Mouse (Mus musculus) cortical plate, adult 2 months (tissue): ENCODE measurements around the gene Olfr665. TPM values are rescaled to one million over a fixed set of nuclear protein-coding genes. Genes with fewer than 3 reads are reported as not detected.

ENCODE experiments used
- H3K27ac ChIP-seq: fragments of 200-500 bp; 2 replicates; pipeline ENCODE4 v1.5.1; 2012; ENCODE audit warnings: low read length, control low read depth, inconsistent platforms; ENCODE audit not compliant: insufficient read depth
- H3K4me1 ChIP-seq: fragments of 200-500 bp; 2 replicates; pipeline ENCODE4 v1.6.1; 2011; ENCODE audit warnings: low read length; ENCODE audit not compliant: control insufficient read depth, insufficient read depth
- H3K4me3 ChIP-seq: fragments of 200-500 bp; 2 replicates; pipeline ENCODE4 v1.5.1; 2011; ENCODE audit warnings: mild to moderate bottlenecking, low read length, control low read depth; ENCODE audit not compliant: insufficient read depth
- CTCF ChIP-seq: fragments of 200-500 bp; IDR thresholded peaks from 2 replicates; pipeline ENCODE4 v1.5.1; 2011; ENCODE audit warnings: mild to moderate bottlenecking, control low read depth, low read length; ENCODE audit not compliant: insufficient read depth; ENCODE audit errors: extremely low read depth
- POLR2A ChIP-seq: fragments of 200-500 bp; IDR thresholded peaks from 2 replicates; pipeline ENCODE4 v1.6.1; 2011; ENCODE audit warnings: mild to moderate bottlenecking, low read length, control low read depth; ENCODE audit not compliant: insufficient read depth; ENCODE audit errors: extremely low read depth
- polyA plus RNA-seq: library from polyadenylated mRNA; depleted of rRNA; stranded (reverse); fragments of >200 nt; gene quantifications from 2 replicates; pipeline ENCODE4 v1.2.3, GENCODE M21; 2012; rRNA removed

The Olfr665 gene
- polyA plus RNA-seq, 1 experiment: not detected

DNA sequence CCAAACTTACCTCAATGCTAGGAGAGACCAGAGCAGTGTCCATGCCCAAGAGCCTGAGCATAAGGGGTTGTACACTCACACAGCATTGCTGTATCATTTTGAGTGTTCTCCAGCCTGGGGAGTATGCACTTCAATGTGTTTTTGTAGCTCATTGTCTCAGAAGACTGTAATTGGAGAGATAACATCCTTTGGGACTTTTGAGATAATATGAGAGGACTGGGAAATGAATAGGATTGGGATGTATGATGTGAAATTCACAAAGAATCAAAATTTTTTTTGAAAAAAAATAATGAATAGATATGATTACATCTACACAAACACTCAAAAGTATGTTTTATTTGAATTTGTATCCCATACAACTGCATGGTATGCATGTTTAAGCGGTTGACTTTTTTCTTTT is 50.1 kb downstream of the Olfr665 start, which contains the start of gene Olfr668:
Gene Olfr668, minus strand, starts transcription at position 101 of the 400 bp plus-strand sequence.
- Histone ChIP-seq H3K27ac (no peak within 1 kb of the TSS), H3K4me3 (no peak within 1 kb of the TSS), H3K4me1 (no peaks in the 10 kb centered on the region)
- TF ChIP-seq POLR2A: no peak
- no peak for TF ChIP-seq CTCF

Other genes with a start within 250 kb of the Olfr665 start
- 0.04 TPM in 2 replicates for gene Olfr658, start 230.7 kb upstream of the Olfr665 start, polyA plus RNA-seq
- not detected in 2 replicates for gene Olfr659, start 211.3 kb upstream of the Olfr665 start, polyA plus RNA-seq
- gene Olfr661, start 191.5 kb upstream of the Olfr665 start, polyA plus RNA-seq: not detected in 2 replicates
- not detected in 2 replicates for gene Usp17le, start 100.6 kb upstream of the Olfr665 start, polyA plus RNA-seq
- gene Usp17lb, start 35.4 kb upstream of the Olfr665 start, polyA plus RNA-seq: not detected in 2 replicates
- gene Usp17la, start 21.0 kb upstream of the Olfr665 start, polyA plus RNA-seq: not detected in 2 replicates
- not detected in 2 replicates for gene Olfr666, start 17.9 kb downstream of the Olfr665 start, polyA plus RNA-seq
- gene Olfr667, start 43.5 kb downstream of the Olfr665 start, polyA plus RNA-seq: not detected in 2 replicates
- gene Olfr668, start 50.0 kb downstream of the Olfr665 start, polyA plus RNA-seq: not detected in 2 replicates
- gene Olfr669, start 56.2 kb downstream of the Olfr665 start, polyA plus RNA-seq: not detected in 2 replicates
- not detected in 2 replicates for gene Olfr670, start 84.6 kb downstream of the Olfr665 start, polyA plus RNA-seq
- not detected in 2 replicates for gene Olfr671, start 101.1 kb downstream of the Olfr665 start, polyA plus RNA-seq
- not detected in 2 replicates for gene Olfr672, start 124.0 kb downstream of the Olfr665 start, polyA plus RNA-seq
- gene Olfr675, start 150.4 kb downstream of the Olfr665 start, polyA plus RNA-seq: not detected in 2 replicates
- gene Olfr676, start 154.7 kb downstream of the Olfr665 start, polyA plus RNA-seq: not detected in 2 replicates
- not detected in 2 replicates for gene Olfr677, start 173.3 kb downstream of the Olfr665 start, polyA plus RNA-seq
- not detected in 2 replicates for gene Olfr678, start 186.4 kb downstream of the Olfr665 start, polyA plus RNA-seq
- gene Olfr679, start 203.2 kb downstream of the Olfr665 start, polyA plus RNA-seq: not detected in 2 replicates
- gene Olfr680-ps1, start 214.8 kb downstream of the Olfr665 start, polyA plus RNA-seq: not detected in 2 replicates
- not detected in 2 replicates for gene Olfr681, start 238.8 kb downstream of the Olfr665 start, polyA plus RNA-seq